Mouse (Mus musculus) hindbrain, embryonic 10.5 days (tissue): ENCODE measurements around the gene Dock9. TPM values are rescaled to one million over a fixed set of nuclear protein-coding genes. Genes with fewer than 3 reads are reported as not detected.

Experiments used
- DNase-seq: peaks from one replicate; pipeline ENCODE4 v3.0.0-alpha.2; 2017; ENCODE audit warnings: low spot score
- H3K27ac ChIP-seq: fragments of 300-500 bp; sonication (generic); 2 replicates; pipeline ENCODE4 v1.5.1; 2016; ENCODE audit warnings: mild to moderate bottlenecking, moderate library complexity
- H3K27me3 ChIP-seq: fragments of 300-500 bp; sonication (generic); 2 replicates; pipeline ENCODE4 v1.6.1; 2016; ENCODE audit warnings: mild to moderate bottlenecking; ENCODE audit not compliant: poor library complexity, insufficient read depth, severe bottlenecking
- H3K36me3 ChIP-seq: fragments of 300-500 bp; sonication (generic); 2 replicates; pipeline ENCODE4 v1.6.1; 2016; ENCODE audit warnings: mild to moderate bottlenecking, moderate library complexity
- H3K4me1 ChIP-seq: fragments of 300-500 bp; sonication (generic); replicated peaks from 2 replicates; pipeline ENCODE4 v1.6.1; 2016; ENCODE audit warnings: mild to moderate bottlenecking
- H3K4me3 ChIP-seq: fragments of 300-500 bp; sonication (generic); 2 replicates; pipeline ENCODE4 v1.5.1; 2016; ENCODE audit warnings: mild to moderate bottlenecking, moderate library complexity
- H3K9me3 ChIP-seq: fragments of 300-500 bp; sonication (generic); 2 replicates; pipeline ENCODE4 v1.6.1; 2016; ENCODE audit warnings: mild to moderate bottlenecking, moderate library complexity
- WGBS: fragments of 180-500 bp; shearing (Covaris S2); methylation state at CpG from one replicate; pipeline ENCODE4 v1.1.7; 2016; 5-methylcytosine and 5-hydroxymethylcytosine counted together
- polyA plus RNA-seq: library from polyadenylated mRNA; unstranded; fragments of >200 nt; fragmentation: Nextera tagmentation; extraction: Ambion mirVana; gene quantifications from 2 replicates; pipeline ENCODE4 v1.2.1, GENCODE M21; 2016

Dock9 gene
- polyA plus RNA-seq, 1 experiment from 2014 or later = 3.3 TPM

DNA sequence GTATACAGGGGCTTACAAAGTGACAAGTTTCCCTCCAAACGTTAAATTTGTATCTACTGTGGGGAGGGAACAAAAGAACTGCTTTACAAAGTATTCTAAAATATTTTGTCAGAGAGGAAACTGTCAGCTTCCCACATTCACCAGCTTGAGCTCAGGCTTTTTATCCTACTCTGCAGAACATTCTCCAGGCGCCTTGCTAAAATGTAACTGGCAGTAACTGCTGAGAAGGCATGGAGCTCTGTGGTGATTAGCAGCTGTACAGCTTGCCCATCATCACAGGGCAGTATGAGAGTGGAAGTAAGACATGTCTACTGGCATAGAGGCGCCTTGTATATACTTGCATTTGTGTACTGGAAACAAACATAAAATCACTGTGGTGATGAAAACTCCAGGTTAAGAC is 204.7 kb downstream of the Dock9 start:
- H3K4me1 ChIP-seq = peaks cover 16% of the 10 kb centered on the region
- H3K4me3 ChIP-seq = no peak overlapping the region
- 45% methylated on average over 3 of the region's 3 CpGs for WGBS
- no peaks in the 10 kb centered on the region for H3K36me3 ChIP-seq
- H3K9me3 ChIP-seq = no peaks in the 10 kb centered on the region
- DNase-seq = no peak
- H3K27ac ChIP-seq = no peak overlapping the region
- peaks cover 4% of the 10 kb centered on the region for H3K27me3 ChIP-seq

DNA sequence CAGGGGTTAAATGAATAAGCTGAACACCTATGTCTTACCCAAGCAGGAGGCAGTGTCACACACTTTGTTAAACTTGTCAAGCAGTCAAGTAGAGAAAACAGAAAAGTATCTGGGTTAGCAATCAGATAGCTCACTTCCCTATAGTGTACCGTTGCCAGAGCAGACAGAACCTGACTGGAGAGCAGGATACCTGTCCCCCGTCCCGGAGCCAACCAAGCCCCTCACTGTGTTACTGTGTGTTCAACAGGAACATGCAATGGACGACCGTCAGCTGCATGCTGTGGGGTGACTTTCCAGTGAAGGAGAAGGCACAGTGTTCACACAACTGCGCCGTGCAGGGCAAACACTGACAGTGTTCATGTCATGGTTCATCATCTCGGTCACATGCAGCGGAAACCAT is 205.3 kb downstream of the Dock9 start:
- peak; percentile 20 for DNase-seq
- no peaks in the 10 kb centered on the region for H3K9me3 ChIP-seq
- no peaks in the 10 kb centered on the region for H3K36me3 ChIP-seq
- WGBS = 61% methylated on average over 9 of the region's 9 CpGs
- H3K27ac ChIP-seq = no peak overlapping the region
- peaks cover 4% of the 10 kb centered on the region for H3K27me3 ChIP-seq
- no peak overlapping the region for H3K4me3 ChIP-seq
- peaks cover 16% of the 10 kb centered on the region for H3K4me1 ChIP-seq

DNA sequence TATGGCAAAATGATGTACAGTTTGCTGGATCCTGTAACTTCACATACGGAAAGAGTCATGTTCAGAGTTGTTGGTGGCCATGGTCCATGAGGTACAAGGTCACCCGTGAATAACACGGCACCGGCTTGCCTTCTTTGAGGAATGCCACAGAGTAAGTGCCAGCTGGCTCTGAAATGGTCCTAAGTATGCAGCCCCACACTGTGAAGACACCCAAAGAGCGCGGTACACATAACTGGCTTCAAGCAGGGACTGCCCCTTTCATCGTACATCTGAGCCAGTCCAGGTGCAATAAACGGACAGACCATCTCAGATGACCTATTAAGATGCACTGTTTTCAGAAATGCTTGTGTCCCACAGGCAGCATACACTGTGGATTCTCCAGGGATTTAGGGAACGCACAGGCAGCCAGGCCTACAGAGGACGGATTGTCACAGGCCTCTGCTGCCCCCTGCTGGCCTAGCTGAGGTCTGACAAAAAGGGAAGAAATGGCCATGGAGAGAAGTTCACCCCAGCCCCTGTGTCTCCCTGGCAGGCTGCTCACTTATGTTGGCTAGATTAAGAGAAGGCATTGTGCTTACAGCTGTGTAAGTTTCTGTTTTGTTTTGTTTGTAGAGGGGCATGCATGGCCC is 208.4 kb downstream of the Dock9 start:
- WGBS = 58% methylated on average over 10 of the region's 10 CpGs
- Histone ChIP-seq H3K9me3 (no peaks in the 10 kb centered on the region), H3K36me3 (no peaks in the 10 kb centered on the region), H3K27ac (no peak overlapping the region), H3K27me3 (peaks cover 3% of the 10 kb centered on the region), H3K4me1 (peaks cover 25% of the 10 kb centered on the region), H3K4me3 (no peak overlapping the region)
- peak; percentile 75 for DNase-seq

DNA sequence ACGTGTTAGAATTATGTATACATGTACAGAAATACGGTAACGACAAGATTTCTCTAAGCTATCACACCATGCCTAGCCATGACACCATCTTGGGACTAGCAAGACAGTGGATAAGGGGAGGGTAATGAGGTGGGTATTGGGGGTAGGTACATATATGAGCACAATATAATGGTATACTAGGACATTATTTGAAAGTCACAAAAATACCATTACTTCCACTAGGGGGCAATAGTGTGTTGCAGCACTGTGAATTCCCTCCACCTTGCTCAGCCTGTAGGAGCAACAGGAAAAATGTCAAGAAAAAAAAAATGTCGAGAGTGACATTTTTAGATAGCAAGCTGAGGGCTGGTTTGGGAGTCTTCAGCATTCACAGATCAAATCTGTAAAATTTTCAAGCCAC is 209.2 kb downstream of the Dock9 start:
- DNase-seq = no peak
- H3K27me3 ChIP-seq = no peaks in the 10 kb centered on the region
- no peaks in the 10 kb centered on the region for H3K9me3 ChIP-seq
- no peak overlapping the region for H3K4me3 ChIP-seq
- WGBS = 76% methylated on average over 4 of the region's 4 CpGs
- peaks cover 25% of the 10 kb centered on the region for H3K4me1 ChIP-seq
- H3K27ac ChIP-seq = no peak overlapping the region
- H3K36me3 ChIP-seq = no peaks in the 10 kb centered on the region

DNA sequence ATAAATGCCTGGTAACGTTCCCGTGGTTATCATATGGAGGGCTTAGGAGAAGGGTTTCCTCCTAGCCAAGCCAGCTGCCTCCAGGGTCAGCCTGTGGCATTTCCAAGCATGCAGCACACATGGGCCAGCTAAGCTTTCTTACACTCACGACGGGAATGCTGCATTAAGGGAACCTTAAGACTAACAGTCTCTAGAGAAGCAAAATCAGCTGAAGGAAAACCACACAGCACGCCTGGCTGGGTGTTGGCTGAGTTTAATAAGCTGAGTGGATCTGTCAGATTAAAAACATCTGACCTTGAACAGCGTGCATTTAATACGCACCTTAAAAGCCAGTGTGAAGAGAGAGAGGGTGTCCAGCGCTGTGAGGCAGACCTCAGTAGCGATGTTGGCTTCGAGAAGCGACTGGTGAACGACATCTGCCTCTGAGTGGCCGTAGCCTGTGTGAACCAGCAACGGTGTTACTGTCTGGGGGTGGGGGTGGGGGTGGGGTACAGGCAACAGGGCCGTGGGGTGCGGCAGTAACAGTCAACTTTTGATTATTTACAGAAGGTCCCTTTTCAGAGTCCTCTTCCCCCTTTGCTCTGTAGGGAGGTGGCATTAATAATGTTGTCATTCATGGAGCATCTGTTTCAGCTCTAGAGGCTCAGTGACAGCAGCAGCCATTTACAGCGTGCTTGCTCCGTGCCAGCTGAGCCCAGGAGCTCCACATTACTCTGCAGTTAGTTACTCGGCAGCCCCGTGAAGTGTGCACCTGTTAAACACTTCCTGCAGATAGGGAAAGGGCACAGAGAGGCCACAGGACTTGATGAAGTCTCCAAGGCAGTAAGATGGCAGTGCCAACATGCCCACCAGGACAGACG is 211.5 kb downstream of the Dock9 start:
- Histone ChIP-seq H3K4me3 (no peak overlapping the region), H3K9me3 (no peaks in the 10 kb centered on the region), H3K4me1 (peaks cover 16% of the 10 kb centered on the region), H3K27ac (no peak overlapping the region), H3K36me3 (no peaks in the 10 kb centered on the region), H3K27me3 (no peaks in the 10 kb centered on the region; the same call in 1 of the 2 replicates)
- DNase-seq = no peak
- WGBS = 69% methylated on average over 21 of the region's 21 CpGs

DNA sequence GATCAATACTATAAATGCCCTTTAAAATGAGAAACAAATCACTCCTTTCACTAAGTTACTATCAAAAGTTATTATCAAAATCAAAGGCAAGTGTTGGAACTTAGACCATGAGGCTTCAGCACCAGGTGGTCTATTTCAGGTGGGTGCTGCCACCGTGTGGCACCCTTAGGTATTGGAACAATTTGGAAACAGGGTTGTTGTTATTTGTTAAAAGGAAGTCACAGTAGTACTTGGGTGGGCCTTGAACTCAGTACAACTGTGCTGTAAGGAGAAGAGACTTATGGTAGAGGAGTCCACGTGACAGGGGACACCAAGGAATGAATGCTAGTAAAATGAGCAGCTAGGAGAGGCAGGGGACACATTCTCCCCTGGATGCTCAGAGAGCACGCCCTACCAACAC is 218.6 kb downstream of the Dock9 start:
- Histone ChIP-seq H3K36me3 (no peaks in the 10 kb centered on the region), H3K9me3 (no peaks in the 10 kb centered on the region), H3K27me3 (no peaks in the 10 kb centered on the region; the same call in 1 of the 2 replicates), H3K4me3 (no peak overlapping the region), H3K4me1 (0 out of 2 replicates have a peak, but pooled peaks cover 5% of the 10 kb centered on the region), H3K27ac (no peak overlapping the region)
- WGBS = 41% methylated on average over 3 of the region's 3 CpGs
- DNase-seq = peak; percentile 69

DNA sequence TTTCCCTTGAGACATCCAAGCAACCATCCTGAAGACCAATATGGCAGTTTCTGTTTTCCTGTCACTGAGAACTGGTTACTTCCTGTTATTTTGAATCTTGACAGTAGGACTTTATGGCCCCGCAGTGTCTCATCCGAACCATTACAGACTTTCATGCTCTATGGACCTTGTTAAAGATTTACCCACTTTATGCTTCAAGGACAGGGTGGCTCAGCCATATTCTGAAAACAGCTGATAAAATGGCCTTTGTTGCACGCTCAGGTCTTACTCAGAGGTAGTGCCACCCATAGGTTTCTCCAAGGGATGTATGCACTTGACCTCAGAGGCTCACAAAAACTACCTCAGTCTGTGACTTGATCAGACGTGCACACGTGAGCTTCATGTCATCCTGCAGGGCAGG is 224.2 kb downstream of the Dock9 start:
- 93% methylated on average over 5 of the region's 5 CpGs for WGBS
- Histone ChIP-seq H3K36me3 (no peaks in the 10 kb centered on the region), H3K9me3 (no peaks in the 10 kb centered on the region)

DNA sequence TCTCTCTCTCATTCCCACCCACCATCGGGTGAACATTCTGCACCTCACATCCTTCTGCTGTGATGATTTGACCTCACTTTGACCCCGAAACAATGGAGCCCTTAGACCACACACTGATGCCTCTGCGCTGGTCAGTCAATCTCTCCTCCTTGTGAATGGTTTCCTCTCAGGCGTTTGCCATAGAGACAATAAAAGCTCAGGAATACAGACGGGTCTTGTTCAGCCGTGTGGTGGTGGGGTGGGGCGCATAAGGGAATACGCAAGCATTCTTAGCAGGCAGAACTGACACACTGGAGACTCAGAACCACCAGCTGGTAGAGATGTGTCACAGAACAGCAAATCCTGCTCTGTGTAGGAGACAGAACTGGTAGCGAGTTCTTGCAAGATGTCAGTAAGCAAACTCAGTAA is 230.8 kb downstream of the Dock9 start:
- H3K9me3 ChIP-seq = no peaks in the 10 kb centered on the region
- H3K36me3 ChIP-seq = no peaks in the 10 kb centered on the region
- peaks cover 40% of the 10 kb centered on the region for H3K4me1 ChIP-seq
- 12% methylated on average over 9 of the region's 9 CpGs for WGBS
- H3K27ac ChIP-seq = peak overlapping the region; percentile 76
- peaks cover 29% of the 10 kb centered on the region for H3K27me3 ChIP-seq
- peak overlapping the region; percentile 11; the same call in 1 of the 2 replicates for H3K4me3 ChIP-seq
- peak; percentile 81 for DNase-seq

More for the DNA sequence above, 224.2 kb downstream of the Dock9 start:
- H3K27ac ChIP-seq = no peak overlapping the region
- H3K4me3 ChIP-seq = no peak overlapping the region
- H3K27me3 ChIP-seq = no peaks in the 10 kb centered on the region; the same call in 1 of the 2 replicates
- 0 out of 2 replicates have a peak, but pooled peaks cover 5% of the 10 kb centered on the region for H3K4me1 ChIP-seq
- DNase-seq = no peak

DNA sequence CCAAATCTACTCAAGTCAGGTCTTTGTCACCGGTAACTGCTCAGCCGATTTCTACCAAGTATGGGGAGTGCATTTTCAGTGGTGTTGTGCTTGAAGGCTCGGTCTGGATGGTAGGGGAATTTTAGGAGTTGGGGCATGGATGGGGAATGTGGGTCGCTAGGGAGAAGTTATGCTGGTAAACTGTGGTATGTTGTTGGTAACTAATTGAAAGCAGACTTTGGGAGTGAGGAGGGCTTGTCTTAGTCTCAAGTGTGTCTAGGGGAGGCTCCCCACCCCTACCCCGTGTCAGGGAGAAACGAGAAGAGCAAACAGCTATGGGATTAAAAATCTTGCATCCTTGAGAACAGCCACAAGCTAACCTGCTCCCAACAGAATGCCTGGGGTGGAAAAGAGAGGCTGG is 231.7 kb downstream of the Dock9 start:
- Histone ChIP-seq H3K36me3 (no peaks in the 10 kb centered on the region), H3K27me3 (peaks cover 29% of the 10 kb centered on the region), H3K9me3 (no peaks in the 10 kb centered on the region), H3K4me1 (peaks cover 40% of the 10 kb centered on the region), H3K4me3 (no peak overlapping the region; the same call in 1 of the 2 replicates), H3K27ac (peak overlapping the region; percentile 76)
- peak; percentile 30 for DNase-seq
- 39% methylated on average over 6 of the region's 6 CpGs for WGBS

DNA sequence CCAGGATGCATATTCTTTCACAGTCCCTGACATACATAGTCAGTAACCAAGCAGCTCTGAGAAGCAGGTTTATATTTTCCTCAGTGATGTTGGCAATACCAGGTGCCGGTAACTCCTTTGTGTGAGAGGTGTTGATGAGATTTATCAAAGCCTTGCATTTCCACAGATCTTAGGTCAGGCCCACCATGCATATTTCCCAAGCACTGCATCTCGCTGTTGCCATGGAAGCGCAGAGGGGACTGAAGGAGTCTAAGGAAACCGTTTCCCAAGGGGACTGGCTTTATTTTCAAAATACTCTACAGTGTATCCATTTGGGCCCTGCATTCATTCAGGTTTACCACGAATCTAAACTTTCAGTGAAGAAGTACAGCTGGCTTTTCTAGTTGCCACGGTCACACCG is 233.0 kb downstream of the Dock9 start:
- 50% methylated on average over 7 of the region's 7 CpGs for WGBS
- Histone ChIP-seq H3K27ac (no peak overlapping the region), H3K4me3 (no peak overlapping the region), H3K27me3 (peaks cover 29% of the 10 kb centered on the region), H3K36me3 (no peaks in the 10 kb centered on the region), H3K9me3 (no peaks in the 10 kb centered on the region), H3K4me1 (peaks cover 40% of the 10 kb centered on the region)
- DNase-seq = no peak

DNA sequence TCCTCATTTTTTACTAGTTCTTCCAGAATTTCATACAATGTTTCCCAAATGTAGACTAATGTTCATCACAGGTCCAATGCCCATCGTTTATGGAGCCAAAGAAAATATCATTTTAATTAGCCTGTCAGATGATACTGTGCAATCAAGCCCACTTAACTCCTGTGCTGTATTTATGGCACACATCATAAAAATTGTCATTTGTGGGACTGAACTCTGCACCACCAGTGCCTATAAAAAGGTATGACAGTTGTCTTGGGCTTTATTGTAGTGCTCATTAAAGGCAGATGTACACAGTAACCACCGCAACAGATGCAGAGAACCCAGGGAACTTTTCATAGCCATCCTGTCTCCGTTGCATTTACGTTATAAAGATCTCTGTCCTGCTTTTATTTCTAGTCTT is 233.7 kb downstream of the Dock9 start:
- H3K4me1 ChIP-seq = peaks cover 40% of the 10 kb centered on the region
- no peaks in the 10 kb centered on the region for H3K36me3 ChIP-seq
- WGBS = 87% methylated on average over 4 of the region's 4 CpGs
- H3K27ac ChIP-seq = no peak overlapping the region
- H3K27me3 ChIP-seq = peaks cover 29% of the 10 kb centered on the region
- no peaks in the 10 kb centered on the region for H3K9me3 ChIP-seq
- H3K4me3 ChIP-seq = no peak overlapping the region
- no peak for DNase-seq

DNA sequence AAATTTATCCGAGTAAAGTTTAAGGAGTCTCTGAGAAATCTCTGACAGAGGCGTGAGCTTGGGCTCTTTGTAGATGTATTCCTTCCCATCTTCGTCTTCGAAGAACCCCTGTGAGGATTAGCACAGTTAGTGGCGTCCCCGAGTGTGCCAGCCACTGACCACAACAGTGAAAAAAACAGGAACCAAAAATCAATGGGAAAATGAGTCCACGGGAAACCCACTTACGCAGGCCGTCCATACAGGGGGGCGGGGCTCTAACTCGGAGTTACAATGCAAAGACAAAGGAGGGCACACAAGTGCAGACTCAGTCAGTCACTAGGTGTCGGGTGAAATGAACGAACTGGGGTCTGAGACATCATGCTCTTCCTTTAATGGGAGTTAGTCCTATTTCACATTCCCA is 238.6 kb downstream of the Dock9 start:
- Histone ChIP-seq H3K4me3 (no peak overlapping the region), H3K27ac (no peak overlapping the region), H3K36me3 (no peaks in the 10 kb centered on the region), H3K9me3 (no peaks in the 10 kb centered on the region), H3K27me3 (peaks cover 12% of the 10 kb centered on the region), H3K4me1 (peaks cover 14% of the 10 kb centered on the region)
- DNase-seq = no peak
- WGBS = 77% methylated on average over 13 of the region's 13 CpGs
